Mouse (Mus musculus) CH12.LX (cell line): Measurements from ENCODE around the gene Txk. TPM values are rescaled to one million over a fixed set of nuclear protein-coding genes. Genes with fewer than 3 reads are reported as not detected.

Experiments
- DNase-seq: peaks from one replicate; pipeline ENCODE4 v3.0.0-alpha.2; 2013; ENCODE audit errors: extremely low read depth
- H3K27ac ChIP-seq: 2 replicates; pipeline ENCODE4 v1.5.1; 2012; ENCODE audit warnings: low read depth, mild to moderate bottlenecking, control low read depth, moderate library complexity; ENCODE audit not compliant: insufficient read depth
- H3K27me3 ChIP-seq: replicated peaks from 2 replicates; pipeline ENCODE3; 2012; ENCODE audit warnings: inconsistent platforms
- H3K36me3 ChIP-seq, 2 experiments: replicated peaks in 1 of 2; 2 replicates each; pipeline versions ENCODE3 to v1.6.1; 2012; ENCODE audit warnings: inconsistent platforms in 1 of 2, low read length in 1 of 2, mild to moderate bottlenecking in 1 of 2, mixed read lengths in 1 of 2, moderate library complexity in 1 of 2; ENCODE audit not compliant: control insufficient read depth in 1 of 2, insufficient read depth in 1 of 2
- H3K4me1 ChIP-seq, 2 experiments: 2 replicates each; pipeline ENCODE4 v1.6.1; 2012; ENCODE audit warnings: inconsistent platforms in 1 of 2, moderate library complexity in 1 of 2; ENCODE audit not compliant: insufficient read depth in 2 of 2, control insufficient read depth in 1 of 2
- H3K4me2 ChIP-seq: 2 replicates; pipeline ENCODE4 v1.6.1; 2012; ENCODE audit warnings: low read depth, mild to moderate bottlenecking, control low read depth; ENCODE audit not compliant: poor library complexity, insufficient read depth, severe bottlenecking
- H3K4me3 ChIP-seq, 3 experiments: fragments of 150-350 bp in 1 of 3; sonication (generic) in 1 of 3; replicated peaks in 1 of 3; 2 replicates each; pipeline versions ENCODE3 to v1.5.1; 2011 to 2012; ENCODE audit warnings: low read depth in 2 of 3, low read length in 2 of 3, mild to moderate bottlenecking in 2 of 3, moderate library complexity in 2 of 3, control low read depth in 1 of 3, improper control_type of control experiment in 1 of 3, inconsistent platforms in 1 of 3, mixed read lengths in 1 of 3; ENCODE audit not compliant: poor library complexity in 1 of 3
- H3K79me2 ChIP-seq: replicated peaks from 2 replicates; pipeline ENCODE4 v1.6.1; 2012; ENCODE audit warnings: mild to moderate bottlenecking, moderate library complexity; ENCODE audit not compliant: control insufficient read depth, poor library complexity, insufficient read depth, severe bottlenecking; ENCODE audit errors: extremely low read depth
- H3K9ac ChIP-seq: 2 replicates; pipeline ENCODE4 v1.6.1; 2012; ENCODE audit warnings: low read depth, mild to moderate bottlenecking, control low read depth, moderate library complexity; ENCODE audit not compliant: insufficient read depth
- H3K9me3 ChIP-seq: replicated peaks from 2 replicates; pipeline ENCODE3; 2012; ENCODE audit warnings: low read length, inconsistent platforms, mixed read lengths
- BHLHE40 ChIP-seq: IDR thresholded peaks from 2 replicates; pipeline ENCODE4 v1.6.1; 2011; ENCODE audit warnings: mild to moderate bottlenecking, low read depth, low read length, improper control_type of control experiment
- CHD1 ChIP-seq: IDR thresholded peaks from 2 replicates; pipeline ENCODE4 v1.6.1; 2012; ENCODE audit warnings: low read depth, low read length, improper control_type of control experiment, inconsistent platforms
- CHD2 ChIP-seq: IDR thresholded peaks from 2 replicates; pipeline ENCODE4 v1.6.1; 2011; ENCODE audit warnings: low read length, improper control_type of control experiment
- CTCF ChIP-seq, 2 experiments: IDR thresholded peaks in 1 of 2; conservative IDR thresholded peaks in 1 of 2; 2 replicates each; pipeline ENCODE4 v1.5.1; 2011 to 2012; ENCODE audit warnings: low read depth in 2 of 2, low read length in 2 of 2, improper control_type of control experiment in 1 of 2, inconsistent platforms in 1 of 2, mild to moderate bottlenecking in 1 of 2, moderate library complexity in 1 of 2
- ELF1 ChIP-seq: IDR thresholded peaks from 2 replicates; pipeline ENCODE4 v1.6.1; 2014; ENCODE audit warnings: low read depth, mild to moderate bottlenecking, inconsistent platforms, low read length, improper control_type of control experiment
- ETS1 ChIP-seq: conservative IDR thresholded peaks from 2 replicates; pipeline ENCODE4 v1.6.1; 2012; ENCODE audit warnings: low read depth, mild to moderate bottlenecking, inconsistent platforms, low read length, improper control_type of control experiment, moderate library complexity
- GABPA ChIP-seq: IDR thresholded peaks from 2 replicates; pipeline ENCODE4 v1.6.1; 2012; ENCODE audit warnings: low read depth, low read length, improper control_type of control experiment, inconsistent platforms; ENCODE audit not compliant: insufficient replicate concordance
- IRF4 ChIP-seq: IDR thresholded peaks from 2 replicates; pipeline ENCODE4 v1.6.1; 2014; ENCODE audit warnings: low read depth, mild to moderate bottlenecking, inconsistent platforms, low read length, improper control_type of control experiment
- JUND ChIP-seq: conservative IDR thresholded peaks from 2 replicates; pipeline ENCODE4 v1.6.1; 2011; ENCODE audit warnings: low read depth, low read length, improper control_type of control experiment
- KAT2A ChIP-seq: IDR thresholded peaks from 2 replicates; pipeline ENCODE4 v1.6.1; 2012; ENCODE audit warnings: low read length, improper control_type of control experiment, inconsistent platforms; ENCODE audit not compliant: insufficient replicate concordance
- MAFK ChIP-seq: IDR thresholded peaks from 2 replicates; pipeline ENCODE4 v1.6.1; 2011; ENCODE audit warnings: low read length, improper control_type of control experiment; ENCODE audit not compliant: insufficient replicate concordance
- MAZ ChIP-seq: IDR thresholded peaks from 2 replicates; pipeline ENCODE4 v1.6.1; 2012; ENCODE audit warnings: low read depth, mild to moderate bottlenecking, inconsistent platforms, low read length, improper control_type of control experiment, moderate library complexity
- MEF2A ChIP-seq: IDR thresholded peaks from 2 replicates; pipeline ENCODE4 v1.6.1; 2014; ENCODE audit warnings: low read depth, mild to moderate bottlenecking, inconsistent platforms, low read length, improper control_type of control experiment, borderline replicate concordance
- MYC ChIP-seq: IDR thresholded peaks from 2 replicates; pipeline ENCODE4 v1.6.1; 2011; ENCODE audit warnings: low read depth, mild to moderate bottlenecking, improper control_type of control experiment, low read length
- PAX5 ChIP-seq: IDR thresholded peaks from 2 replicates; pipeline ENCODE4 v1.6.1; 2012; ENCODE audit warnings: low read length, inconsistent platforms, mixed read lengths
- POLR2A ChIP-seq: IDR thresholded peaks from 2 replicates; pipeline ENCODE4 v1.6.1; 2011; ENCODE audit warnings: low read depth, mild to moderate bottlenecking, improper control_type of control experiment, low read length
- POLR2AphosphoS2 ChIP-seq: IDR thresholded peaks from 2 replicates; pipeline ENCODE4 v1.6.1; 2011; ENCODE audit warnings: low read depth, low read length, improper control_type of control experiment
- RCOR1 ChIP-seq: conservative IDR thresholded peaks from 2 replicates; pipeline ENCODE4 v1.6.1; 2012; ENCODE audit warnings: low read depth, mild to moderate bottlenecking, inconsistent platforms, low read length, improper control_type of control experiment
- SIN3A ChIP-seq: IDR thresholded peaks from 2 replicates; pipeline ENCODE4 v1.6.1; 2012; ENCODE audit warnings: low read length, improper control_type of control experiment, inconsistent platforms
- TBP ChIP-seq: conservative IDR thresholded peaks from 2 replicates; pipeline ENCODE4 v1.6.1; 2011; ENCODE audit warnings: low read depth, low read length, improper control_type of control experiment
- TCF12 ChIP-seq: IDR thresholded peaks from 2 replicates; pipeline ENCODE4 v1.6.1; 2014; ENCODE audit warnings: low read depth, mild to moderate bottlenecking, inconsistent platforms, low read length, improper control_type of control experiment
- UBTF ChIP-seq: IDR thresholded peaks from 2 replicates; pipeline ENCODE4 v1.6.1; 2012; ENCODE audit warnings: low read depth, mild to moderate bottlenecking, inconsistent platforms, low read length, improper control_type of control experiment, moderate library complexity
- USF1 ChIP-seq: IDR thresholded peaks from 2 replicates; pipeline ENCODE4 v1.6.1; 2014; ENCODE audit warnings: low read depth, mild to moderate bottlenecking, inconsistent platforms, low read length, improper control_type of control experiment
- ZC3H11A ChIP-seq: IDR thresholded peaks from 2 replicates; pipeline ENCODE4 v1.6.1; 2012; ENCODE audit warnings: low read depth, mild to moderate bottlenecking, inconsistent platforms, low read length, improper control_type of control experiment
- ZKSCAN1 ChIP-seq: IDR thresholded peaks from 2 replicates; pipeline ENCODE4 v1.6.1; 2012; ENCODE audit warnings: low read depth, inconsistent platforms, low read length, improper control_type of control experiment, borderline replicate concordance
- ZMIZ1 ChIP-seq: IDR thresholded peaks from 2 replicates; pipeline ENCODE4 v1.6.1; 2012; ENCODE audit warnings: low read depth, mild to moderate bottlenecking, inconsistent platforms, low read length, improper control_type of control experiment
- ZNF384 ChIP-seq: IDR thresholded peaks from 2 replicates; pipeline ENCODE4 v1.6.1; 2012; ENCODE audit warnings: low read depth, low read length, improper control_type of control experiment, inconsistent platforms
- dilution Hi-C: fragments of 300-500 bp; cut with MboI; formaldehyde crosslinking; loops from 2 replicates; pipeline ENCODE4 v1.14.3; 2020; ENCODE audit warnings: low sequenced_read_pairs; ENCODE audit not compliant: extremely low pct_unique_long_range_greater_than_20kb, extremely low pct_ligation_motif_present
- in situ Hi-C: fragments of 300-500 bp; cut with MboI; formaldehyde crosslinking; loops from 3 replicates; pipeline ENCODE4 v1.14.3; 2019; ENCODE audit warnings: low sequenced_read_pairs, low pct_ligation_motif_present, low pct_unique_long_range_greater_than_20kb, mixed read lengths
- polyA plus RNA-seq: library from polyadenylated mRNA; unstranded; fragments of >175 nt; gene quantifications from 2 replicates; pipeline ENCODE4 v1.2.1, GENCODE M21; 2012; ENCODE audit warnings: low read depth; ENCODE audit not compliant: insufficient read length
- total RNA-seq, 2 experiments: library from RNA; depleted of rRNA; stranded (reverse); fragments of 300-350 nt in 1 of 2; fragments of >200 nt in 1 of 2; gene quantifications; 2 replicates each; pipeline ENCODE4 v1.2.3; 2012 to 2014

Gene Txk
- total and polyA plus RNA-seq, 3 experiments = 0.08 to 0.11 TPM; not detected in 1

- Histone ChIP-seq H3K4me2 (no peak overlapping the region), H3K36me3 (no peaks in the 10 kb centered on the region), H3K4me1 (no peaks in the 10 kb centered on the region; a peak in 1 of 4 replicates), H3K9ac (no peak overlapping the region)
- in situ Hi-C loops = no loop called here
- dilution Hi-C loops = no loop called here
- no peak for TF ChIP-seq KAT2A
- TF ChIP-seq ZKSCAN1 = no peak
- TF ChIP-seq POLR2A = no peak
- TF ChIP-seq ZMIZ1 = no peak
- TF ChIP-seq USF1 = no peak
- no peak for TF ChIP-seq ZNF384
- no peak for TF ChIP-seq GABPA
- TF ChIP-seq TCF12 = no peak
- TF ChIP-seq UBTF = no peak
- no peak for TF ChIP-seq CHD2
- TF ChIP-seq JUND = no peak
- no peak for TF ChIP-seq POLR2AphosphoS2
- no peak for TF ChIP-seq CTCF (conservative IDR thresholded peaks at IDR 0.05 in 1 of 2, IDR thresholded peaks at IDR 0.05 in 1 of 2; ENCODE audit: low read depth in 2 of 2, low read length in 2 of 2)
- TF ChIP-seq ELF1 = no peak
- TF ChIP-seq PAX5 = no peak
- TF ChIP-seq CHD1 = no peak
- no peak for TF ChIP-seq ZC3H11A
- no peak for TF ChIP-seq MAZ
- TF ChIP-seq, all 38 proteins: peak for 0
- H3K4me3 ChIP-seq = no peak overlapping the region
- no peak overlapping the region for H3K27ac ChIP-seq
- DNase-seq = no peak
- H3K9me3 ChIP-seq = no peaks in the 10 kb centered on the region
- no peaks in the 10 kb centered on the region for H3K79me2 ChIP-seq
- no peaks in the 10 kb centered on the region for H3K27me3 ChIP-seq
These were observed 91.4 kb downstream of the Txk start for GRCm38 (mm10) chr5:72661051-72661781.

GRCm38 (mm10) chr5:72658375-72658774, 94.2 kb downstream of the Txk start:
- Histone ChIP-seq H3K4me3 (no peak overlapping the region), H3K9me3 (no peaks in the 10 kb centered on the region), H3K4me2 (no peak overlapping the region), H3K27ac (no peak overlapping the region), H3K79me2 (no peaks in the 10 kb centered on the region), H3K36me3 (no peaks in the 10 kb centered on the region), H3K4me1 (no peaks in the 10 kb centered on the region), H3K9ac (no peak overlapping the region)
- no peak for DNase-seq
- in situ Hi-C loops = no loop called here
- dilution Hi-C loops = no loop called here
- TF ChIP-seq CHD1 (no peak), POLR2A (no peak), BHLHE40 (no peak), RCOR1 (no peak), TBP (no peak), MYC (no peak), IRF4 (no peak), MAFK (no peak), ETS1 (no peak), MEF2A (no peak), TCF12 (no peak), ZC3H11A (no peak), PAX5 (no peak), ELF1 (no peak), SIN3A (no peak)
- TF ChIP-seq, all 38 proteins: peak for 0
- H3K27me3 ChIP-seq = no peaks in the 10 kb centered on the region
